Mouse (Mus musculus) liver, postnatal 0 days (tissue): ENCODE data around the gene 1700061G19Rik. TPM values are rescaled to one million over a fixed set of nuclear protein-coding genes. Genes with fewer than 3 reads are reported as not detected.
A peak's percentile ranks its signal among the peaks of the same experiment; 100 is the strongest.

Source experiments
- ATAC-seq: fragments of 200-750 bp; cut with Nextera tagmentation; 2 replicates; pipeline ENCODE4 v1.8.0; 2017; ENCODE audit warnings: mild to moderate bottlenecking, moderate library complexity
- DNase-seq: peaks from one replicate; pipeline ENCODE4 v3.0.0-alpha.2; 2016
- H3K27ac ChIP-seq: fragments of 300-500 bp; sonication (generic); 2 replicates; pipeline ENCODE4 v1.5.1; 2014; ENCODE audit warnings: antibody characterized with exemption, moderate library complexity, mild to moderate bottlenecking, low read depth
- H3K27me3 ChIP-seq: fragments of 300-500 bp; sonication (generic); 2 replicates; pipeline ENCODE4 v1.6.1; 2014; ENCODE audit warnings: low read length, control low read depth, mixed read lengths; ENCODE audit not compliant: insufficient read depth
- H3K36me3 ChIP-seq: fragments of 300-500 bp; sonication (generic); replicated peaks from 2 replicates; pipeline ENCODE4 v1.6.1; 2014; ENCODE audit warnings: mild to moderate bottlenecking, control low read depth, low read length, moderate library complexity, mixed read lengths; ENCODE audit not compliant: insufficient read depth
- H3K4me1 ChIP-seq: fragments of 300-500 bp; sonication (generic); 2 replicates; pipeline ENCODE4 v1.6.1; 2014; ENCODE audit warnings: antibody characterized with exemption, mild to moderate bottlenecking, control low read depth; ENCODE audit not compliant: insufficient read depth
- H3K4me2 ChIP-seq: fragments of 300-500 bp; sonication (generic); 2 replicates; pipeline ENCODE4 v1.6.1; 2014; ENCODE audit warnings: low read depth, mild to moderate bottlenecking, low read length, moderate library complexity, mixed read lengths
- H3K4me3 ChIP-seq: fragments of 300-500 bp; sonication (generic); 2 replicates; pipeline ENCODE4 v1.5.1; 2014; ENCODE audit warnings: low read depth, low read length
- H3K9ac ChIP-seq: fragments of 300-500 bp; sonication (generic); replicated peaks from 2 replicates; pipeline ENCODE4 v1.6.1; 2014; ENCODE audit warnings: mild to moderate bottlenecking, moderate library complexity
- H3K9me3 ChIP-seq: fragments of 300-500 bp; sonication (generic); 2 replicates; pipeline ENCODE4 v1.6.1; 2016; ENCODE audit warnings: mild to moderate bottlenecking, control low read depth, low read length, mixed read lengths
- CTCF ChIP-seq: sonication (generic); IDR thresholded peaks from 2 replicates; pipeline ENCODE4 v1.5.1; 2016; ENCODE audit warnings: antibody characterized with exemption, low read depth
- EP300 ChIP-seq: IDR thresholded peaks from 2 replicates; pipeline ENCODE4 v1.6.1; 2016; ENCODE audit warnings: antibody characterized with exemption, low read depth, mild to moderate bottlenecking
- WGBS: fragments of 180-500 bp; shearing (Covaris S2); extraction: QIAGEN DNeasy Blood & Tissue Kit; methylation state at CpG from one replicate; pipeline ENCODE4 v1.1.7; 2014; ENCODE audit not compliant: insufficient replicate concordance; 5-methylcytosine and 5-hydroxymethylcytosine counted together
- polyA plus RNA-seq: library from polyadenylated mRNA; unstranded; fragments of >200 nt; fragmentation: Nextera tagmentation; extraction: Ambion mirVana; gene quantifications from 2 replicates; pipeline ENCODE4 v1.2.1, GENCODE M21; 2015

Gene 1700061G19Rik
- polyA plus RNA-seq, 1 experiment from 2014 or later: 0.04 TPM

- peak; percentile 98 for DNase-seq
- TF ChIP-seq EP300 (no peak), CTCF (peak; percentile 65)
- 4% methylated on average over 55 of the region's 76 CpGs for WGBS
- no peaks in the 10 kb centered on the region for H3K27me3 ChIP-seq
- peaks cover 16% of the 10 kb centered on the region for H3K4me1 ChIP-seq
- peak within 1 kb of the TSS; percentile 100 for H3K4me2 ChIP-seq
- peak within 1 kb of the TSS; percentile 92 for H3K9ac ChIP-seq
- no peaks in the 10 kb centered on the region for H3K36me3 ChIP-seq
- ATAC-seq: peak; percentile 99
- H3K4me3 ChIP-seq: peak within 1 kb of the TSS; percentile 91
- H3K27ac ChIP-seq: peak within 1 kb of the TSS; percentile 76
- no peaks in the 10 kb centered on the region for H3K9me3 ChIP-seq
Measured at GRCm38 (mm10) chr17:56935363-56936131, 60.3 kb downstream of the 1700061G19Rik start, which contains the start of gene Mllt1. Gene Mllt1, minus strand, starts transcription at chr17:56935415.

GRCm38 (mm10) chr17:56936731-56937130 is 61.5 kb downstream of the 1700061G19Rik start:
- no peaks in the 10 kb centered on the region for H3K36me3 ChIP-seq
- no peak overlapping the region for H3K9ac ChIP-seq
- 80% methylated on average over 7 of the region's 7 CpGs for WGBS
- H3K4me2 ChIP-seq: no peak overlapping the region
- no peak for ATAC-seq
- no peak overlapping the region for H3K27ac ChIP-seq
- H3K4me3 ChIP-seq: no peak overlapping the region
- DNase-seq: no peak
- TF ChIP-seq CTCF: no peak
- TF ChIP-seq EP300: no peak
- no peaks in the 10 kb centered on the region for H3K27me3 ChIP-seq
- H3K9me3 ChIP-seq: no peaks in the 10 kb centered on the region
- H3K4me1 ChIP-seq: peaks cover 15% of the 10 kb centered on the region

Other genes with a start within 250 kb of the 1700061G19Rik start
- gene Lonp1, start 248.6 kb upstream of the 1700061G19Rik start, polyA plus RNA-seq: 29.8 and 31.9 TPM in 2 replicates
- 0.33 and 0.60 TPM in 2 replicates for gene Catsperd, start 247.3 kb upstream of the 1700061G19Rik start, polyA plus RNA-seq
- 19.6 and 21.8 TPM in 2 replicates for gene Ranbp3, start 202.2 kb upstream of the 1700061G19Rik start, polyA plus RNA-seq
- gene Ndufa11, start 157.7 kb upstream of the 1700061G19Rik start, polyA plus RNA-seq: 281 and 298 TPM in 2 replicates
- 3.3 and 4.1 TPM in 2 replicates for gene Vmac, start 157.5 kb upstream of the 1700061G19Rik start, polyA plus RNA-seq
- gene Nrtn, start 117.9 kb upstream of the 1700061G19Rik start, polyA plus RNA-seq: 1.2 and 2.2 TPM in 2 replicates
- gene Dus3l, start 110.7 kb upstream of the 1700061G19Rik start, polyA plus RNA-seq: 9.1 TPM in 2 replicates
- gene Prr22, start 105.2 kb upstream of the 1700061G19Rik start, polyA plus RNA-seq: 0.20 and 0.23 TPM in 2 replicates
- 3.1 and 3.6 TPM in 2 replicates for gene Rfx2, start 44.5 kb upstream of the 1700061G19Rik start, polyA plus RNA-seq
- not detected in 2 replicates for gene Acsbg2, start 1.0 kb upstream of the 1700061G19Rik start, polyA plus RNA-seq
- gene Mllt1, start 59.9 kb downstream of the 1700061G19Rik start, polyA plus RNA-seq: 4.6 and 4.8 TPM in 2 replicates
- gene Acer1, start 106.6 kb downstream of the 1700061G19Rik start, polyA plus RNA-seq: not detected in 2 replicates
- 68.2 and 71.3 TPM in 2 replicates for gene Clpp, start 114.8 kb downstream of the 1700061G19Rik start, polyA plus RNA-seq
- 22.9 and 23.9 TPM in 2 replicates for gene Alkbh7, start 121.9 kb downstream of the 1700061G19Rik start, polyA plus RNA-seq
- gene Pspn, start 124.5 kb downstream of the 1700061G19Rik start, polyA plus RNA-seq: not detected in 2 replicates
- gene Gtf2f1, start 135.8 kb downstream of the 1700061G19Rik start, polyA plus RNA-seq: 26.7 and 31.3 TPM in 2 replicates
- gene Gm17949, start 136.0 kb downstream of the 1700061G19Rik start, polyA plus RNA-seq: 0.09 and 0.18 TPM in 2 replicates
- 14.6 and 16.6 TPM in 2 replicates for gene Khsrp, start 156.0 kb downstream of the 1700061G19Rik start, polyA plus RNA-seq
- not detected in 2 replicates for gene Slc25a41, start 166.2 kb downstream of the 1700061G19Rik start, polyA plus RNA-seq
- gene Crb3, start 183.6 kb downstream of the 1700061G19Rik start, polyA plus RNA-seq: 33.0 and 39.9 TPM in 2 replicates
- 12.7 and 12.8 TPM in 2 replicates for gene Slc25a23, start 184.4 kb downstream of the 1700061G19Rik start, polyA plus RNA-seq
- 3.5 and 4.9 TPM in 2 replicates for gene Dennd1c, start 203.0 kb downstream of the 1700061G19Rik start, polyA plus RNA-seq
- gene Tubb4a, start 212.3 kb downstream of the 1700061G19Rik start, polyA plus RNA-seq: 0.23 and 0.30 TPM in 2 replicates
- gene Tnfsf9, start 229.8 kb downstream of the 1700061G19Rik start, polyA plus RNA-seq: 0.21 and 0.56 TPM in 2 replicates